12 mouse cellular contexts compared by ENCODE assay signal in genomic region chr2:166442997-166443396, GRCm38 (mm10).
DNase-seq lines count a peak whose midpoint lies in the region; ATAC-seq and TF ChIP-seq lines count a peak whose summit lies in the region.
"Had no signal": no experiment of that assay in that cellular context is flagged by ENCODE, and none has a peak within 500 bp of the region (broad histone marks: within the 10 kb centered on the region; RNA-seq: fewer than 3 reads in every experiment).

No protein-coding gene starts in this region.

- peak overlapping the region; percentile 82 for H3K27ac ChIP-seq in hindbrain, embryonic 12.5 days
- H3K27ac ChIP-seq: gastrocnemius, adult 2 months; liver, embryonic 13.5 days had no signal

- no peak overlapping the region for H3K4me3 ChIP-seq in C2C12 (ENCODE audit: insufficient read depth, poor library complexity, severe bottlenecking)
- no peak overlapping the region for H3K4me3 ChIP-seq in hindbrain, embryonic 12.5 days
- H3K4me3 ChIP-seq: gastrocnemius, adult 2 months; liver, embryonic 13.5 days had no signal

- TF ChIP-seq CTCF in C2C12 (IDR thresholded peaks at IDR 0.05; ENCODE audit: control insufficient read depth, insufficient read depth, insufficient read length) = no peak

- no peaks in the 10 kb centered on the region for H3K9me3 ChIP-seq in hindbrain, embryonic 12.5 days (replicated peaks)
- H3K9me3 ChIP-seq: liver, embryonic 13.5 days had no signal

- WGBS in hindbrain, embryonic 12.5 days = 36% methylated on average over 15 of the region's 15 CpGs

- H3K4me2 ChIP-seq in hindbrain, embryonic 12.5 days (replicated peaks) = no peak overlapping the region
- H3K4me2 ChIP-seq: liver, embryonic 13.5 days had no signal

- no peak overlapping the region for H3ac ChIP-seq in C2C12 (ENCODE audit: control insufficient read depth, insufficient read length, low read depth)

- H3K79me2 ChIP-seq in C2C12 (ENCODE audit: control insufficient read depth, insufficient read depth) = no peaks in the 10 kb centered on the region

- no peak overlapping the region for H3K9ac ChIP-seq in hindbrain, embryonic 12.5 days
- H3K9ac ChIP-seq: liver, embryonic 13.5 days had no signal

- peak; percentile 66 for ATAC-seq in hindbrain, embryonic 12.5 days (ENCODE audit: low FRiP score)

- H3K36me3 ChIP-seq in C2C12 (ENCODE audit: control insufficient read depth, insufficient read depth) = no peaks in the 10 kb centered on the region
- H3K36me3 ChIP-seq in hindbrain, embryonic 12.5 days = no peaks in the 10 kb centered on the region
- H3K36me3 ChIP-seq: liver, embryonic 13.5 days had no signal

- H3K27me3 ChIP-seq in C2C12 (ENCODE audit: control insufficient read depth, insufficient read depth, insufficient read length) = no peaks in the 10 kb centered on the region
- H3K27me3 ChIP-seq in hindbrain, embryonic 12.5 days = peaks cover 7% of the 10 kb centered on the region; the same call in 1 of the 2 replicates
- H3K27me3 ChIP-seq: liver, embryonic 13.5 days had no signal

- peaks cover 39% of the 10 kb centered on the region for H3K4me1 ChIP-seq in hindbrain, embryonic 12.5 days

- DNase-seq in embryo, embryonic 10 days (ENCODE audit: low spot score) = peak; percentile 70
- no peak for DNase-seq in embryo, embryonic 9.5 days (ENCODE audit: extremely low spot score)
- peak; percentile 64 for DNase-seq in lung, postnatal 36 days
- no peak for DNase-seq in natural killer cell, adult 2 months (ENCODE audit: low spot score in 2 of 2)
- DNase-seq in thymus, postnatal 25 days = no peak
- DNase-seq in ovary, adult 18-20 months (ENCODE audit: low spot score) = no peak
- DNase-seq: cerebellum, adult 9-11 months; gastrocnemius, adult 2 months; liver, embryonic 13.5 days; thymus, postnatal 36 days had no signal

- no peaks in the 10 kb centered on the region for H3K79me3 ChIP-seq in C2C12 (ENCODE audit: low read depth)

TF ChIP-seq in C2C12, 6 proteins besides CTCF, POLR2A, EP300 and RAD21:
- TF ChIP-seq MYOG (IDR thresholded peaks at IDR 0.05; ENCODE audit: control insufficient read depth, extremely low read depth, insufficient read length) = no peak
- TF ChIP-seq USF1 (IDR thresholded peaks at IDR 0.05; ENCODE audit: low read depth) = no peak
- TF ChIP-seq CEBPB (IDR thresholded peaks at IDR 0.05; ENCODE audit: low read depth) = peak; percentile 51
- no peak for TF ChIP-seq FOSL1 (IDR thresholded peaks at IDR 0.05; ENCODE audit: insufficient read depth, low read length, poor library complexity, severe bottlenecking)

Comparison
In these comparisons a context has a peak if more than half of its experiments do, and no peak if none do; other contexts are left out.
1. DNase-seq: peak in embryo, embryonic 10 days (single experiment) and lung, postnatal 36 days (single experiment); none in embryo, embryonic 9.5 days (single experiment), natural killer cell, adult 2 months (0 of 2), thymus, postnatal 25 days (single experiment) and ovary, adult 18-20 months (single experiment).